Mouse (Mus musculus): ENCODE data around the gene Dao.

DNA sequence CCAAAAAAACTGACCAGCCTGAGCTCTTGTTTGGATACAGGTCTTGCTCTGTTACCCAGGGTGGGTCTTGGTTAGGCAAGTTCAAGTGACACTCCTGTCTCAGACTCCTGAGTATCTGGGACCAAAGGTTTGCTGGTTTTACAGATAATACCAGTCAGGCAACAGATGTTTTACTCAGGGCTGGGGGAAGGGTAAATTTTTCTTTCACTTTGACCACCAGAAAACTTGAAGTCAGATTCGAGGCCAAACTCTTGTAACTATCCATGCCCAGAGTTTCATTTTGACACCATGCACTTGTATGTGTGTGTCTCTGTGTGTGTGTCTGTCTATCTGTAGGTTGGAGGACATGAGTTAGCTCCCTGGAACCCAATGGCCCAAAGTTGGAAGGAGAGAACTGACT, 23.0 kb upstream of the Dao start:
- TF ChIP-seq EP300 (optimal IDR thresholded peaks at IDR 0.05): no peak
- no peak for TF ChIP-seq CTCF (IDR thresholded peaks at IDR 0.05; ENCODE audit: low read depth)
